Mouse (Mus musculus) ES-E14 (cell line): ENCODE data around the gene Rnls. TPM values are rescaled to one million over a fixed set of nuclear protein-coding genes. Genes with fewer than 3 reads are reported as not detected.

Experiments
- DNase-seq: peaks from one replicate; pipeline ENCODE4 v3.0.0-alpha.2; 2013; ENCODE audit warnings: low read depth, low spot score
- H3K27ac ChIP-seq: 2 replicates; pipeline ENCODE4 v1.5.1; 2012; ENCODE audit warnings: low read depth, mild to moderate bottlenecking, low read length, moderate library complexity, mixed read lengths; ENCODE audit not compliant: poor library complexity, insufficient read depth, severe bottlenecking
- H3K36me3 ChIP-seq: 2 replicates; pipeline ENCODE4 v1.6.1; 2012; ENCODE audit warnings: mild to moderate bottlenecking, low read length, moderate library complexity, mixed read lengths; ENCODE audit not compliant: control insufficient read depth, poor library complexity, insufficient read depth, severe bottlenecking
- H3K4me1 ChIP-seq, 2 experiments: fragments of 150-350 bp in 1 of 2; sonication (generic) in 1 of 2; 2 replicates each; pipeline ENCODE4 v1.6.1; 2012; ENCODE audit warnings: low read length in 2 of 2, mild to moderate bottlenecking in 1 of 2, mixed read lengths in 1 of 2; ENCODE audit not compliant: control insufficient read depth in 2 of 2, insufficient read depth in 2 of 2, poor library complexity in 1 of 2
- H3K4me3 ChIP-seq, 2 experiments: fragments of 150-350 bp in 1 of 2; sonication (generic) in 1 of 2; 2 replicates each; pipeline ENCODE4 v1.5.1; 2012; ENCODE audit warnings: low read length in 2 of 2, low read depth in 1 of 2, mild to moderate bottlenecking in 1 of 2, mixed read lengths in 1 of 2; ENCODE audit not compliant: insufficient read depth in 1 of 2, poor library complexity in 1 of 2, severe bottlenecking in 1 of 2
- H3K9ac ChIP-seq: 2 replicates; pipeline ENCODE4 v1.6.1; 2012; ENCODE audit warnings: low read depth, mild to moderate bottlenecking, low read length, mixed read lengths; ENCODE audit not compliant: poor library complexity, insufficient read depth, severe bottlenecking
- H3K9me3 ChIP-seq: fragments of 150-350 bp; sonication (generic); 2 replicates; pipeline ENCODE4 v1.6.1; 2012; ENCODE audit warnings: low read depth, mild to moderate bottlenecking, low read length; ENCODE audit not compliant: control insufficient read depth, insufficient read depth
- CHD2 ChIP-seq: IDR thresholded peaks from 2 replicates; pipeline ENCODE4 v1.6.1; 2014; ENCODE audit warnings: mild to moderate bottlenecking, low read depth, low read length, inconsistent platforms
- HCFC1 ChIP-seq: IDR thresholded peaks from 2 replicates; pipeline ENCODE4 v1.6.1; 2012; ENCODE audit warnings: low read length, inconsistent platforms, borderline replicate concordance; ENCODE audit not compliant: insufficient read depth
- MAFK ChIP-seq: IDR thresholded peaks from 2 replicates; pipeline ENCODE4 v1.6.1; 2014; ENCODE audit warnings: mild to moderate bottlenecking, low read depth, low read length, inconsistent platforms; ENCODE audit not compliant: insufficient read depth
- ZC3H11A ChIP-seq: IDR thresholded peaks from 2 replicates; pipeline ENCODE4 v1.6.1; 2012; ENCODE audit warnings: low read depth, mild to moderate bottlenecking, inconsistent platforms, low read length, borderline replicate concordance
- ZNF384 ChIP-seq: IDR thresholded peaks from 2 replicates; pipeline ENCODE4 v1.6.1; 2012; ENCODE audit warnings: low read depth, low read length, inconsistent platforms
- in situ Hi-C, 2 experiments: fragments of 600-800 bp; cut with MboI; formaldehyde crosslinking; loops; one replicate each; pipeline ENCODE4 v1.15.1; 2025; ENCODE audit warnings: low sequenced_read_pairs in 2 of 2, inconsistent platforms in 1 of 2; ENCODE audit not compliant: unreplicated experiment in 2 of 2
- total RNA-seq: library from RNA; depleted of rRNA; stranded (reverse); fragments of 300-350 nt; gene quantifications from 2 replicates; pipeline ENCODE4 v1.2.3, GENCODE M21; 2012

Gene Rnls
- total RNA-seq, 1 experiment = 0.80 TPM

DNA sequence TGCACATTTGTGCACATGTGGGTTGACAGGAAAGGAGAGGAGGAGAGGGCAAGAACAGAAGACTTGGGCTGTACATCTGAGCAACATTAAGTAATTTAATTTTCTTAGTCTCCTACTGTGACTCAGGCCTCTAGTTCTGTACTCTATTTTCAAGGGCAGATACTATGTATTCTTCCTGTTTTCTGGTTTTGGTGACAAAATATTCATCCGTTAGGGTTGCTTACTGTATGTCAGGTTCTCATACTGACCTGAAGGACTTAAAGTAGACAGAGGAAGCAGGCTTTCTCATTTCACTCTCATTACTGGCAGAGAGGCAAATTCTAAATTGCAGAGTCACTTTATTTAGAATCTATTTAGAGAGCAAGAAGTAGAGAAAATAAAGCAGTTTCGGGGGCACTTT lies 186.7 kb downstream of the Rnls start:
- H3K27ac ChIP-seq = no peak overlapping the region
- H3K4me3 ChIP-seq = no peak overlapping the region
- TF ChIP-seq ZC3H11A (no peak), HCFC1 (no peak), MAFK (no peak), CHD2 (no peak), ZNF384 (no peak)
- in situ Hi-C loops = no loop called here
- no peak overlapping the region for H3K9ac ChIP-seq
- DNase-seq = no peak
- H3K9me3 ChIP-seq = no peaks in the 10 kb centered on the region
- H3K4me1 ChIP-seq = no peaks in the 10 kb centered on the region
- no peaks in the 10 kb centered on the region for H3K36me3 ChIP-seq

DNA sequence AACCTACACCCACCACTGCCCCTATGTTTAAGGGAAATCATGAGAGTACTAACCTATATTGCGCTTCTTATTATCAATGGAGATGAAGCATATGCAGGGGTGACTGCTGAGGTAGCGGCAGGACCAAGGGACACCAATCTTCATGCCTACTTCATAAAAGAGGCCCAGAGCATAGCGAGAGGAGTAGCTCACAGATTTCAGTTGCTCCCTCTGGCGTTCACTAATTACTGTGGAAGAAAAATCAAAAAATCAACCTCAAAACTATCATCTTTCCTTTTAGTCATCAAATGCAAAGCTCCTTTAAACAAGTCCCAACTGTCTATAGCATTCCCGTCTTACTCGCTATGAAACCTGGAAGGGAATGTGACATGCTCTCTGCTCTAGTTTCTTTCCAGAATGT lies 189.7 kb downstream of the Rnls start:
- TF ChIP-seq HCFC1 (no peak), ZC3H11A (no peak), ZNF384 (no peak), CHD2 (no peak), MAFK (no peak)
- Histone ChIP-seq H3K9ac (no peak overlapping the region), H3K36me3 (no peaks in the 10 kb centered on the region), H3K27ac (no peak overlapping the region), H3K9me3 (no peaks in the 10 kb centered on the region), H3K4me3 (no peak overlapping the region), H3K4me1 (no peaks in the 10 kb centered on the region)
- in situ Hi-C loops = no loop called here
- DNase-seq = no peak

GRCm38 (mm10) chr19:33201181-33201580 lies 190.9 kb downstream of the Rnls start:
- Histone ChIP-seq H3K27ac (no peak overlapping the region), H3K4me3 (no peak overlapping the region), H3K9ac (no peak overlapping the region), H3K4me1 (no peaks in the 10 kb centered on the region), H3K9me3 (no peaks in the 10 kb centered on the region), H3K36me3 (no peaks in the 10 kb centered on the region)
- TF ChIP-seq ZNF384 = no peak
- TF ChIP-seq MAFK = no peak
- TF ChIP-seq ZC3H11A = no peak
- no peak for TF ChIP-seq HCFC1
- TF ChIP-seq CHD2 = no peak
- no peak for DNase-seq
- in situ Hi-C loops = no loop called here

DNA sequence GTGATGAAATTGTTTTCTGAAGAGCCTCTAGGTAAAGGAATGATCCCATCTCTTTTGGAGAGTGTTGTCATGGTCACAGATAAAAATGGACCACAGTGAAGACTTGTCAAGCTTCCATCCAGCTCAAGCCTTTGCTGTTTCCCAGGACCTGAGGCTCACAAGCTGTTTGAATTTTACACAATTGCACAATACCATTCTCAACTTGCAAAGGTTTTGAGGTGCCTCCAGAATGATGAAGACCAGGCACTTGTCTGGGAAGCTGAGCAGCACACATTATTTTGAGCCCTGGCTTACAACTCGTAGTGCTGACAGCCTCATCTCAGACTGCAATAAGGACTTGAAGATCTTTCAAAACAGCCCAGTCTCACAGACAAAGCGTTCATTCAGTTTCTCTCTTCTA lies 200.0 kb downstream of the Rnls start:
- no peak overlapping the region for H3K9ac ChIP-seq
- TF ChIP-seq ZC3H11A = no peak
- TF ChIP-seq MAFK = no peak
- no peak for TF ChIP-seq CHD2
- TF ChIP-seq ZNF384 = no peak
- TF ChIP-seq HCFC1 = no peak
- H3K9me3 ChIP-seq = no peaks in the 10 kb centered on the region
- no peaks in the 10 kb centered on the region for H3K4me1 ChIP-seq
- DNase-seq = no peak
- no peak overlapping the region for H3K4me3 ChIP-seq
- H3K27ac ChIP-seq = no peak overlapping the region
- in situ Hi-C loops = no loop called here
- H3K36me3 ChIP-seq = no peaks in the 10 kb centered on the region

DNA sequence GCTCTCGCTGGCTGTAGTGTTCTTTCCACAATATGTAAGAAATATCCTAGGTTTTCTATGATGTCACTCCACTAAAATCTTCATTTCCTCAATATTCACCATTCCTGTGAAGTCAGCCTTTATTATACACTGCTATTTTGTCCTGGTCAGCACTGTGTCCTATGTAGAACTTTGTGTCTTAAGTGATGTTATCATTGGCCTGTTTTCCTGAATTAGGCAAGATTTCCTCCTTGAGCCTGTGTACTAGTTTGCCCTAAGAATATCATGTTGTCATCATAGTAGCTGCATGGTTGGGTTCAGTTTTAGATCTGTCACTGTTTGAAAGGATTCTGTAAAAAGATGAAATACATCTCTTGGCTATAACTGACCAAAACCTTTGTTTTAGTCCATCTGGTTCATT lies 203.3 kb downstream of the Rnls start:
- Histone ChIP-seq H3K36me3 (no peaks in the 10 kb centered on the region), H3K9me3 (no peaks in the 10 kb centered on the region), H3K9ac (no peak overlapping the region), H3K4me1 (no peaks in the 10 kb centered on the region), H3K4me3 (no peak overlapping the region), H3K27ac (no peak overlapping the region)
- TF ChIP-seq ZNF384 (no peak), HCFC1 (no peak), CHD2 (no peak), ZC3H11A (no peak), MAFK (no peak)
- no peak for DNase-seq
- in situ Hi-C loops = no loop called here
